Mouse (Mus musculus) neural tube, embryonic 15.5 days (tissue): ENCODE results near the gene Sf3b4. TPM values are rescaled to one million over a fixed set of nuclear protein-coding genes. Genes with fewer than 3 reads are reported as not detected.

ENCODE experiments used
- ATAC-seq: fragments of 200-750 bp; cut with Nextera tagmentation; 2 replicates; pipeline ENCODE4 v1.8.0; 2017; ENCODE audit warnings: mild to moderate bottlenecking, moderate TSS enrichment, moderate library complexity; ENCODE audit not compliant: low FRiP score
- H3K27ac ChIP-seq: fragments of 300-500 bp; sonication (generic); replicated peaks from 2 replicates; pipeline ENCODE4 v1.5.1; 2015; ENCODE audit warnings: mild to moderate bottlenecking, inconsistent platforms
- H3K27me3 ChIP-seq: fragments of 300-500 bp; sonication (generic); replicated peaks from 2 replicates; pipeline ENCODE4 v1.6.1; 2015; ENCODE audit warnings: inconsistent platforms
- H3K36me3 ChIP-seq: fragments of 300-500 bp; sonication (generic); 2 replicates; pipeline ENCODE4 v1.6.1; 2015; ENCODE audit warnings: inconsistent platforms
- H3K4me1 ChIP-seq: fragments of 300-500 bp; sonication (generic); 2 replicates; pipeline ENCODE4 v1.6.1; 2015; ENCODE audit warnings: inconsistent platforms
- H3K4me2 ChIP-seq: fragments of 300-500 bp; sonication (generic); 2 replicates; pipeline ENCODE4 v1.6.1; 2015; ENCODE audit warnings: inconsistent platforms, mild to moderate bottlenecking, moderate library complexity
- H3K4me3 ChIP-seq: fragments of 300-500 bp; sonication (generic); replicated peaks from 2 replicates; pipeline ENCODE4 v1.5.1; 2015; ENCODE audit warnings: mild to moderate bottlenecking, inconsistent platforms
- H3K9ac ChIP-seq: fragments of 300-500 bp; sonication (generic); replicated peaks from 2 replicates; pipeline ENCODE4 v1.6.1; 2015; ENCODE audit warnings: mild to moderate bottlenecking, inconsistent platforms
- H3K9me3 ChIP-seq: fragments of 300-500 bp; sonication (generic); replicated peaks from 2 replicates; pipeline ENCODE4 v1.6.1; 2016; ENCODE audit warnings: inconsistent platforms
- WGBS: fragments of 180-500 bp; shearing (Covaris S2); methylation state at CpG from one replicate; pipeline ENCODE4 v1.1.7; 2015; ENCODE audit warnings: mixed read lengths; 5-methylcytosine and 5-hydroxymethylcytosine counted together
- polyA plus RNA-seq: library from polyadenylated mRNA; unstranded; fragments of >200 nt; fragmentation: Nextera tagmentation; extraction: Ambion mirVana; gene quantifications from 2 replicates; pipeline ENCODE4 v1.2.1, GENCODE M21; 2015

Sf3b4 gene
- polyA plus RNA-seq, result 127 and 150 TPM in 2 replicates

DNA sequence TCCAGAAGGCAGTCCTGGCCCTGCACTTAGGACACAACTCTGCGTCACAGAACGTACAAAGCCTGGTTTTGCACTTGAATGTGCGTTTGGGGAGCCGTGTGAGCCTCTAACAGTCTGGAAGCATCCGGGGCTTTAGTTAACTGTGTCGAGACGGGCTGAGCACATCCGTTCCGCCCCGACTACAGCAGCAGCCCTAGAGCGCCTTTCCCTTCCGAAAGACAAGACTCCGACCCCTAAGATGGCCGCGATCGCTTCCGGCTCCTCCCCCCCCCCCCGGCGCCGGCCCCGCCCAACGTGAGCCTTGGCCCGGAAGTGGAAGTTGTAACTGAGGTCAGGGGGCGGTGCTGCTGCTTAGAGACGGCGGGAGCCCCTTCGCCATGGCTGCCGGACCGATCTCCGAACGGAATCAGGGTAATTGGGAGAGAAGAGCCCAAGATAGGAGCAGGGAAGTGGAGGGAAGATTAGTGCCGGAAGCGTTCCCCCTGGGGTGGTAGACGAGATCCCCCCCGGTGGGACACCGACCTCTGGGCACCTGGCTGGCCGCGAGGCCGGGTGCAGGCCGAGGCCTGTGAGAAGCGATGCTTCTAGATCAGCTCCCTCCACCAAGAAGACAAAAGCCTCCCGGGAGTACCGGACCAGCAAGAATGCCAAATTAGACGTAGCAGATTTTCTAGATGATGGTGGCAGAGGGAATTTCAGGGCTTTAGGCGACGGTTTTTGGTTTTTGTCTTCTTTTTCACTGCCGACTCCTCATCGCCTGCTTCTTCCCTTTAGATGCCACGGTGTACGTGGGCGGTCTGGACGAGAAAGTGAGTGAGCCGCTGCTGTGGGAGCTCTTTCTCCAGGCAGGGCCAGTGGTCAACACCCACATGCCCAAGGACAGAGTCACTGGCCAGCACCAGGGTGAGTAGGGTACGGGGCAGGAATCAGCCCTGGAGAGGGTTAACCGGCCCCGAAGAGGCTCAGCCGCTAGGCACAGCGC is at the start of gene Sf3b4:
Gene Sf3b4 (plus strand): TSS at position 136 of the 982 bp plus-strand sequence.
- ATAC-seq, result peak; percentile 95
- Histone ChIP-seq H3K27ac (peak within 1 kb of the TSS; percentile 98), H3K4me1 (peaks cover 45% of the 10 kb centered on the region), H3K4me3 (peak within 1 kb of the TSS; percentile 85), H3K4me2 (peak within 1 kb of the TSS; percentile 98), H3K36me3 (peaks cover 31% of the 10 kb centered on the region), H3K27me3 (no peaks in the 10 kb centered on the region), H3K9me3 (no peaks in the 10 kb centered on the region), H3K9ac (peak within 1 kb of the TSS; percentile 87)
- under 1% methylated on average over 53 of the region's 58 CpGs for WGBS

DNA sequence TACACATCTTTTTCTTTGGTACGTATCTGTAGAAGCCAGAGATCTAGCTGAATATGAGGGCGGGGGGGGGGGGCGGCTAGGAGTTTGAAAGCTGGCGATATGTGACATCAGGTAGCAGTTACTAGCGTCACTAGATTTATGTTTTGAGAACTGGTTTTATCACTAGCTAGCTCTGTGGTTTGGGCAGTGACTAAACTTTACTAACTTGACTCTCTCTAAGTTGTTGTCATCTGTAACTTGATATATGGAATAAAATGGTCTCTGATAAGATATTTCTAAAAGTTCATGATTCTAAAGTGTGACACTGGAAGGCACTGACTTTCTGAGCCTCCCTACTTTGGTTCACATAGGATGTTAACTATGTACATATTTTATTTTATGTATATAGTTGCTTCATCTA is 47.9 kb upstream of the Sf3b4 start:
- 85% methylated on average over 5 of the region's 5 CpGs for WGBS
- Histone ChIP-seq H3K36me3 (no peaks in the 10 kb centered on the region), H3K27me3 (no peaks in the 10 kb centered on the region), H3K9me3 (no peaks in the 10 kb centered on the region), H3K27ac (no peak overlapping the region), H3K4me2 (no peak overlapping the region), H3K4me1 (no peaks in the 10 kb centered on the region), H3K9ac (no peak overlapping the region), H3K4me3 (no peak overlapping the region)
- no peak for ATAC-seq

- Histone ChIP-seq H3K4me2 (no peak overlapping the region), H3K9me3 (no peaks in the 10 kb centered on the region), H3K36me3 (no peaks in the 10 kb centered on the region), H3K27me3 (no peaks in the 10 kb centered on the region), H3K4me3 (no peak overlapping the region), H3K9ac (no peak overlapping the region), H3K27ac (no peak overlapping the region), H3K4me1 (no peaks in the 10 kb centered on the region)
- ATAC-seq, result no peak
Observed at GRCm38 (mm10) chr3:96128128-96128527, 44.0 kb upstream of the Sf3b4 start.

DNA sequence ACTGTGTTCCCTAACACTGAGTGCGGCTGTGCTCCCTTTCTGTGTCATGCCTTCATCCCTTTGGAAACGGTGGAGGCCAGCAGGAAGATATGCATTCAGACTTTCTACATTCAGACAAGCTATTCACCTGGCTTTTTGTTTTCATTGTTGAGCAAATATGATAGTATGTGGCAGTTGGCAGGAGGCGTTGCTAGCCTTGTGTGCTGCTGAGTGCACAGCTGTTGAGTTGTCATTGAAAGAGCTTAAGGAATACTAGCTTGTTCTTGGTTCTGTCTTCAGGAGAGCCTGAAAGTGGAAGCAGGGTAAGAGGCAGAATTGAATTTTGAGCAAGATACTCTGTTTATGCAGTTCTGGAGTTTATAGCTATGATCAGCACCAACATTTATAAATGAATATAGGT is 39.7 kb upstream of the Sf3b4 start:
- no peak overlapping the region for H3K4me3 ChIP-seq
- no peak for ATAC-seq

GRCm38 (mm10) chr3:96133327-96133905 is 38.7 kb upstream of the Sf3b4 start:
- no peaks in the 10 kb centered on the region for H3K4me1 ChIP-seq
- no peak for ATAC-seq
- H3K9ac ChIP-seq, result no peak overlapping the region
- no peak overlapping the region for H3K4me3 ChIP-seq
- H3K27me3 ChIP-seq, result no peaks in the 10 kb centered on the region
- H3K4me2 ChIP-seq, result no peak overlapping the region
- WGBS, result 87% methylated on average over 11 of the region's 11 CpGs
- no peaks in the 10 kb centered on the region for H3K9me3 ChIP-seq
- no peak overlapping the region for H3K27ac ChIP-seq
- no peaks in the 10 kb centered on the region; the same call in 1 of the 2 replicates for H3K36me3 ChIP-seq

More for the DNA sequence above, 39.7 kb upstream of the Sf3b4 start:
- H3K27me3 ChIP-seq, result no peaks in the 10 kb centered on the region
- H3K36me3 ChIP-seq, result no peaks in the 10 kb centered on the region; the same call in 1 of the 2 replicates
- H3K4me1 ChIP-seq, result no peaks in the 10 kb centered on the region
- H3K4me2 ChIP-seq, result no peak overlapping the region
- WGBS, result 90% methylated on average over 3 of the region's 3 CpGs
- H3K27ac ChIP-seq, result no peak overlapping the region
- H3K9ac ChIP-seq, result no peak overlapping the region
- H3K9me3 ChIP-seq, result no peaks in the 10 kb centered on the region

DNA sequence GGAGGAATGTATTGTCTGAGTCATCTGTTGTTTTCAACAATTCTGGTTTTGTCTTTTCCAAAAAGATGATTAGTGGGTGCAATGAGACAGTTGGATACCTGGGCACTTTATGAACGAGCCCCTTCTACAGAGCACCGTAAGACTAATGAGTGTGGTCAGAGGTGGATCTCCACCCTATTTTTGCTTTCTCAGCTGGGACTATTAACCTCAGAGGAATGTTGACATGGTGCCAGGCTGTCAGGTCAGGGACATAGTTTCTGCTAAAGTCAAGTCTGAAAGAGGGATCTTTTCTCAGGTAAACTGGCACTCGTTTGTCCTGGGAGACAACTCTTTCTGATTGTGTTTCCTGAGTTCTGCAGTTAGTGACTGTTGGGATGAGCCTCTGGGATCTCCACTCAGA is 37.1 kb upstream of the Sf3b4 start:
- WGBS, result 88% methylated on average over 3 of the region's 3 CpGs
- ATAC-seq, result no peak
- no peak overlapping the region for H3K4me3 ChIP-seq
- no peak overlapping the region for H3K9ac ChIP-seq
- H3K9me3 ChIP-seq, result no peaks in the 10 kb centered on the region
- no peaks in the 10 kb centered on the region for H3K27me3 ChIP-seq
- no peaks in the 10 kb centered on the region for H3K4me1 ChIP-seq
- H3K27ac ChIP-seq, result no peak overlapping the region
- no peak overlapping the region for H3K4me2 ChIP-seq
- H3K36me3 ChIP-seq, result no peaks in the 10 kb centered on the region; the same call in 1 of the 2 replicates

GRCm38 (mm10) chr3:96147950-96148349 is 24.2 kb upstream of the Sf3b4 start:
- ATAC-seq, result no peak
- no peak overlapping the region for H3K4me2 ChIP-seq
- no peaks in the 10 kb centered on the region for H3K9me3 ChIP-seq
- no peak overlapping the region for H3K9ac ChIP-seq
- no peaks in the 10 kb centered on the region for H3K27me3 ChIP-seq
- no peak overlapping the region for H3K27ac ChIP-seq
- WGBS, result 25% methylated on average over 5 of the region's 5 CpGs
- H3K4me1 ChIP-seq, result no peaks in the 10 kb centered on the region
- H3K4me3 ChIP-seq, result no peak overlapping the region
- H3K36me3 ChIP-seq, result peaks cover 39% of the 10 kb centered on the region

DNA sequence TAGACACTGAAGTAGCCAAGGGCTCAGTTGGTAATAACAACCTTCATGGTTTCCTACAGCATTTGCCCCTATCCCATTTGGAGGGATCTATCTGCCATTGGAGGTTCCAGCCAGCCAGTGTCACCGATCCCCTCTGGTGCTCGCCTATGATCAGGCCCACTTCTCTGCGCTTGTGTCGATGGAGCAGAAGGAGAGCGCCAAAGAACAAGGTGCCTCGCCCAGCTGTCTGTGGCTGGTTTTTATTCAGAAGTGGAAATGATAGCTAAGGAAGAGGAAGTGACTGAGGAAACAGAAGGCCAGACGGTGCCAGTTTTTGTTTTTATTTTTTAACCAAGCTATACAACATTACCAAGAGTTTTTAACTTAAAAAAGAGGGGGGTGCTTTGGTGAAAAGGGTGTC is 20.3 kb upstream of the Sf3b4 start:
- peaks cover 51% of the 10 kb centered on the region for H3K36me3 ChIP-seq
- WGBS, result 93% methylated on average over 7 of the region's 7 CpGs
- ATAC-seq, result no peak

GRCm38 (mm10) chr3:96152611-96153010 is 19.5 kb upstream of the Sf3b4 start:
- H3K4me1 ChIP-seq, result no peaks in the 10 kb centered on the region
- H3K9ac ChIP-seq, result no peak overlapping the region
- no peak overlapping the region for H3K4me3 ChIP-seq
- no peak overlapping the region for H3K27ac ChIP-seq
- peaks cover 51% of the 10 kb centered on the region for H3K36me3 ChIP-seq
- H3K27me3 ChIP-seq, result no peaks in the 10 kb centered on the region
- WGBS, result 96% methylated on average over 5 of the region's 5 CpGs
- no peak overlapping the region for H3K4me2 ChIP-seq
- H3K9me3 ChIP-seq, result no peaks in the 10 kb centered on the region
- no peak for ATAC-seq

More for the DNA sequence above, 20.3 kb upstream of the Sf3b4 start:
- H3K4me3 ChIP-seq, result no peak overlapping the region
- no peak overlapping the region for H3K27ac ChIP-seq
- no peaks in the 10 kb centered on the region for H3K27me3 ChIP-seq
- H3K9me3 ChIP-seq, result no peaks in the 10 kb centered on the region
- no peak overlapping the region for H3K9ac ChIP-seq
- no peaks in the 10 kb centered on the region for H3K4me1 ChIP-seq
- no peak overlapping the region for H3K4me2 ChIP-seq

DNA sequence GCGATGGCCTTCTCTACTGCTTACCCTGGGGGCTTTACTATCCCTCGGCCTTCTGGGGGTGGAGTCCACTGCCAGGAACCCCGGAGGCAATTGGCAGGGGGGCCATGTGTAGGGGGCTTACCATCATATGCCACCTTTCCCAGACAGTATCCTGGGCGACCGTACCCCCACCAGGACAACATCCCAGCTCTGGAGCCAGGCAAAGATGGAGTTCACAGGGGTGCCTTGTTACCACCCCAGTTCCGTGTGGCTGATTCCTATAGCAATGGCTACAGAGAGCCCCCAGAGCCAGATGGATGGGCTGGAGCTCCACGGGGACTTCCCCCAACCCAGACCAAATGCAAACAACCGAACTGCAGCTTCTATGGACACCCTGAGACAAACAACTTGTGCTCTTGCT is 16.6 kb upstream of the Sf3b4 start:
- Histone ChIP-seq H3K27me3 (no peaks in the 10 kb centered on the region), H3K36me3 (peaks cover 51% of the 10 kb centered on the region), H3K4me1 (peaks cover 5% of the 10 kb centered on the region), H3K9me3 (no peaks in the 10 kb centered on the region), H3K4me3 (no peak overlapping the region), H3K27ac (no peak overlapping the region), H3K4me2 (no peak overlapping the region), H3K9ac (no peak overlapping the region)
- ATAC-seq, result no peak
- WGBS, result 86% methylated on average over 8 of the region's 8 CpGs

DNA sequence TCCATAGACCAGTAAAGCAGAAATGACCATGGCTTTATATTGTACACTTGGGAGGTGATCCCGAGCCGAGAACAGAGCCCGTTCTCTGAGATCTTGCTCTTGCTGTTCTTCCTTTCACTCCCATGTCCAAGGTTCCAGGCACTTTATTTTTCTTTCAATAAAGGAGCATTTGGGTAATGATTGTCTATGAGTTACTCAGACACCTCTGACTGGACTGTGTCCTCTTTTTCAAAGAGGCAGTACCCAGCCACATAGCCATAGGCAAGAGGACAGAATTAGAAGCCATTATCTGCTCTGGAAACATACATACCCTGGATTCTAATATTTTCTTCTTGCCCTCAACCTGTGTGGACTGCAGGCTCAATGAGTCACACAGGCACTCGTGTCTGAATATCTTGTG is 12.3 kb upstream of the Sf3b4 start:
- Histone ChIP-seq H3K4me2 (0 out of 2 replicates have a peak overlapping the region, but pooled peaks have one; percentile 97), H3K4me1 (peaks cover 32% of the 10 kb centered on the region), H3K4me3 (no peak overlapping the region), H3K9me3 (no peaks in the 10 kb centered on the region), H3K27me3 (no peaks in the 10 kb centered on the region), H3K36me3 (peaks cover 12% of the 10 kb centered on the region), H3K27ac (peak overlapping the region; percentile 78; the same call in 1 of the 2 replicates), H3K9ac (no peak overlapping the region)
- no peak for ATAC-seq
- WGBS, result 77% methylated on average over 4 of the region's 4 CpGs
